Mouse (Mus musculus) testis, adult 2 months (tissue): ENCODE measurements around the gene Kcnip4. TPM values are rescaled to one million over a fixed set of nuclear protein-coding genes. Genes with fewer than 3 reads are reported as not detected.

Experiments used
- H3K27ac ChIP-seq: fragments of 200-500 bp; 2 replicates; pipeline ENCODE4 v1.5.1; 2012; ENCODE audit warnings: low read depth, low read length; ENCODE audit not compliant: control insufficient read depth, insufficient read depth
- H3K27me3 ChIP-seq: fragments of 200-500 bp; 2 replicates; pipeline ENCODE4 v1.6.1; 2012; ENCODE audit warnings: mild to moderate bottlenecking, low read length, moderate library complexity; ENCODE audit not compliant: control insufficient read depth, insufficient read depth
- H3K36me3 ChIP-seq: fragments of 200-500 bp; 2 replicates; pipeline ENCODE4 v1.6.1; 2012; ENCODE audit warnings: mild to moderate bottlenecking, low read length; ENCODE audit not compliant: control insufficient read depth, insufficient read depth
- H3K4me1 ChIP-seq: fragments of 200-500 bp; 2 replicates; pipeline ENCODE4 v1.6.1; 2012; ENCODE audit warnings: low read length; ENCODE audit not compliant: control insufficient read depth, insufficient read depth
- H3K4me3 ChIP-seq: fragments of 200-500 bp; 2 replicates; pipeline ENCODE4 v1.5.1; 2012; ENCODE audit warnings: low read depth, mild to moderate bottlenecking, low read length, moderate library complexity, mixed read lengths; ENCODE audit not compliant: control insufficient read depth
- CTCF ChIP-seq: fragments of 200-500 bp; IDR thresholded peaks from 2 replicates; pipeline ENCODE4 v1.5.1; 2012; ENCODE audit warnings: low read depth, mild to moderate bottlenecking, inconsistent platforms, low read length, moderate library complexity; ENCODE audit not compliant: control insufficient read depth, insufficient read depth, insufficient replicate concordance
- POLR2A ChIP-seq: fragments of 200-500 bp; IDR thresholded peaks from 2 replicates; pipeline ENCODE4 v1.6.1; 2012; ENCODE audit warnings: low read depth, mild to moderate bottlenecking, inconsistent platforms, low read length, moderate library complexity; ENCODE audit not compliant: control insufficient read depth
- polyA plus RNA-seq: library from polyadenylated mRNA; depleted of rRNA; stranded (reverse); fragments of >200 nt; gene quantifications from 2 replicates; pipeline ENCODE4 v1.2.3, GENCODE M21; 2012

Gene Kcnip4
- polyA plus RNA-seq, 1 experiment = 2.2 TPM

DNA sequence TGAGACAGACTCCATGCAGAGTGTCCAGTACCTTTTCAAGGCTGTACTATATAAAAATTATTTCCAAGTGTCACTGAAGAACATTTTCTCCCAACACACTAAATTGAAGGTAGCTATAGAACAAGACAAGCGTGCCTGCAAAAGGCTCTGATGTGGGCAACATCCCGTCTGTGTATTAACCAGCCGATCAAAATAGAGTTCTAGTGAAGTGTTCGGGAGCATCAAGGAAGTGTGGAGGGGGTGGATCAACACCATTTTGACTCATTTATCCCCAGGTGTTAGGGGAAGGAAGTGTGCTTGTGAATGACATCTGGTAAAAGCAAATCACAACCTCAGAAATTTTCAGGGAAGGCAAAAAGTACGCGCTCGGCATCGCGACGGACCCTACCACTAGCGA is 712 bp downstream of the Kcnip4 start:
- H3K4me3 ChIP-seq = no peak overlapping the region

DNA sequence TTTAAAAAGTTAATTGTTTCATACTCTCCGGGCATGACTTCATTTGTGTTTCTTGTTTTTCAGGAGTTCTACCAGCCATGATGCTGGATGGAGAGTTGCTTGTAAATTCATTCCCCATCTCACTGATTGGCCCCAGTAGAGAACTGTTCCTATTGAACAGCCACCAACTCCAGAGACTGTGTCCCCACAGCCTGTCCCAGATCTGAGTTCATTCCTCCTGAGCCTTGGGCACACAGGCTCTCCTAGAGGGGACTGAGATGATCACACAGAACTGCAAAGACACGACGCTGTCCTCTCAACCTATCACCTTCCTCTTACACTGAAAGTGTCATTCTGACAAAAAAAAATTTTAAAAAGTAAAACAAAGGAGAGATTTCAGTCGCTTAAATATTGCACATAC is 1.7 kb downstream of the Kcnip4 start:
- H3K4me1 ChIP-seq = peaks cover 2% of the 10 kb centered on the region; the same call in 1 of the 2 replicates
- no peak overlapping the region for H3K4me3 ChIP-seq
- no peaks in the 10 kb centered on the region for H3K27me3 ChIP-seq
- H3K27ac ChIP-seq = no peak overlapping the region
- TF ChIP-seq CTCF (no peak), POLR2A (no peak)
- no peaks in the 10 kb centered on the region for H3K36me3 ChIP-seq

More for the DNA sequence above, 712 bp downstream of the Kcnip4 start:
- no peak for TF ChIP-seq CTCF
- TF ChIP-seq POLR2A = no peak
- no peak overlapping the region for H3K27ac ChIP-seq
- no peaks in the 10 kb centered on the region for H3K27me3 ChIP-seq
- no peaks in the 10 kb centered on the region for H3K36me3 ChIP-seq
- peaks cover 2% of the 10 kb centered on the region; the same call in 1 of the 2 replicates for H3K4me1 ChIP-seq

DNA sequence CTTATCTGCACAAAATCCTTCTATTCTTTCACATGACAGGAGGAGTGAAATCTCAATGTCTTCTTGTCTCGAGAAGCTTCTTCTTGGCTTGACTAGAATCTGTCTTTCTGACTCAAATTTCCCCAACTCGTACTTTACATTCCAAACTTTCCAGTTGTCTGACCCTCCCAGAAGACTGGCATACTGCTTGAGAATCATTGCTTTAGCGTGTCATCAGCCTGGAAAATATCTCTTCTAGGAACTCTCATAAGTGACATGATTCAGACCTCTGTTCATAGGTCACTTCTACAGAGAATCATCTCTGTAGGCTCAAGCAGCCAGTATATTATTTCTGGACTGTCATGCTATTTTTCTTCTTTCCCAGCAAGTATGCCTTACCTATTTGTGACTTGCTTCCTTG is 26.0 kb downstream of the Kcnip4 start:
- Histone ChIP-seq H3K4me3 (no peak overlapping the region), H3K36me3 (no peaks in the 10 kb centered on the region), H3K27ac (no peak overlapping the region), H3K27me3 (no peaks in the 10 kb centered on the region), H3K4me1 (no peaks in the 10 kb centered on the region)
- no peak for TF ChIP-seq CTCF
- TF ChIP-seq POLR2A = no peak

DNA sequence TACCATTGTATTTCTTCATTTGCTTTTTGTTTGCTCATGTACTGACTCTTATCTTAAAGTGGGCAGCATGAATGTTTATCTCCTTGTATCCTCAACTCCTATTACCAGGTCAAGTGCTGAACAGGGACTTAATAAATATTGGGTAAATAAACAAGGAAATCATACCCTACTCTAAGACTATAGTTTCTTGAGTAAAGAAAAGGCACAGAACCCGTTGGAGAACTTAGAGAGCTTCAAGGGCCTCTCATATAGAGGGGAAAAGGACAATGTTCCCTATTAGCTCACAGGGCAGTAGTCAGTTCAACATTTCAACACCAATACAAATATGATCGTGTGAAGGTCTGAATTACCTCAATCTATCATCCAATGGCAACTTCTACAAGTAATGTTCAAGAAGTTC is 37.4 kb downstream of the Kcnip4 start:
- Histone ChIP-seq H3K4me3 (no peak overlapping the region), H3K27ac (no peak overlapping the region), H3K27me3 (no peaks in the 10 kb centered on the region), H3K36me3 (no peaks in the 10 kb centered on the region), H3K4me1 (no peaks in the 10 kb centered on the region)
- TF ChIP-seq POLR2A = no peak
- no peak for TF ChIP-seq CTCF

DNA sequence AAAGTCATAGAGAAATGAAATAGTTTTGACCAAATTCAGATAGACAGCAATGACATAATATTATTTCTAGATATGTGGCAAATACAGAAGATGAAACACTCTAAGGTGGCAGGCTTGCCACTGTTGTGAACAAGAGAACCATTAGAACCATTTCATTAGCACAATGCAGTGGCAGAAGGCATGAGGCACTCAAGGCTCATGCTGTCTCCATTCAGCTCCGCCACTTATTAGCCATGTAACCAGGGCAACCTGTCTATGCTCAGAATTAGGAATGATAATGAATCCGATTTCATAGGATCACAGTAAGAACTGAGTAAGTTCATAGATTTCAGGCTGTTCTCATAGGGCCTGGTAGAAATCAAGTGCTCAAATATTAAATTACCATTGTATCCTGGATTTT is 54.0 kb downstream of the Kcnip4 start:
- Histone ChIP-seq H3K27me3 (no peaks in the 10 kb centered on the region), H3K4me1 (no peaks in the 10 kb centered on the region), H3K4me3 (no peak overlapping the region), H3K36me3 (no peaks in the 10 kb centered on the region), H3K27ac (no peak overlapping the region)
- TF ChIP-seq CTCF = no peak
- no peak for TF ChIP-seq POLR2A

DNA sequence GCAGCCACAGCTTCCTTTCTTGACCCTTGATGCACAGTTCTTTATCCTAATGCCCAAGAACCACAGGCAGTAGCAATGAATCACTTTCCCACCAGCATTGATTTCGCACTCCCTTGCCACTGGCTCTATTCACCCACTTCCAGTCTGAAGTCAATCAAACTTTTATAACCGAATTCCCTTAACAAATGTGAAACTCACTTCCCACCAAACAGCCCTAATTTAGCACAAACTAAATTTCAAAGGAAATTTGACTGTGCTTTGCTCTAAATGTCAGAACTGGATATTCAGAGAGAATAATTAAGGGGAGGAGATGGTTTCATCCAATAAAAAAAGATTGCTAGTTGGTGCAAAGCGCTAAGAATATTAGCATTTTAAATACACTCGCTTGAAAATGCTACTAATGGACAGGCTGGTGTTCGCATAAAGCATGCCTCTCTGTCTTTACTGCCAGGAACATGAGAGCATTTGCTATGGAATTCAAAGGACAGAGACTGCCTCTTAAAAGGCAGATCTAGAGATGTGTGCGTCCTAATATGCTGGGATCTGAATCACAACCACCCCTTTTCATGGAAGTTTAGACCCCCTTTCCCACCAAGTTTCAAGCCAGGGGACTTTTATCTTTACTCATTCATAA is 63.9 kb downstream of the Kcnip4 start:
- no peak overlapping the region for H3K27ac ChIP-seq
- H3K4me3 ChIP-seq = no peak overlapping the region
- no peaks in the 10 kb centered on the region for H3K4me1 ChIP-seq
- no peak for TF ChIP-seq POLR2A
- no peak for TF ChIP-seq CTCF
- H3K36me3 ChIP-seq = no peaks in the 10 kb centered on the region
- H3K27me3 ChIP-seq = no peaks in the 10 kb centered on the region

DNA sequence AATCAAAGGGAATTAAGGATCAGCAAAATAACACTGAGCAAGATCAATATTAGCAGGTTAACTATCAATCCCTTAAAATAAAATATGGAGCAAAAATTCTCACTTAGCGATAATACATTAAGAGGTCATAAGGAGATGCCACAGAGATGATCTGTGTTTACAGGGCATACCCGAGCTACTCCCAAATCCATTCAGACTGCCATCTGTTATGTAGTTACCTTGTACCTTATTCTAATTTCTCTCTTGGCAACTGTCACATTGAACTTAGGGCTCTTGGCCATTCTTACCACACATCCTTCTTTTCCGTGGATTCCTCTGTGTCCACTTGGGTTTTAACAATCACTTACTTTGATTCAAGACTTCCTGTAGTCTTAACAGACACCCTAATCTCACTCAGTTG is 71.6 kb downstream of the Kcnip4 start:
- Histone ChIP-seq H3K27ac (no peak overlapping the region), H3K4me1 (no peaks in the 10 kb centered on the region), H3K27me3 (no peaks in the 10 kb centered on the region), H3K4me3 (no peak overlapping the region), H3K36me3 (no peaks in the 10 kb centered on the region)
- TF ChIP-seq CTCF (no peak), POLR2A (no peak)

DNA sequence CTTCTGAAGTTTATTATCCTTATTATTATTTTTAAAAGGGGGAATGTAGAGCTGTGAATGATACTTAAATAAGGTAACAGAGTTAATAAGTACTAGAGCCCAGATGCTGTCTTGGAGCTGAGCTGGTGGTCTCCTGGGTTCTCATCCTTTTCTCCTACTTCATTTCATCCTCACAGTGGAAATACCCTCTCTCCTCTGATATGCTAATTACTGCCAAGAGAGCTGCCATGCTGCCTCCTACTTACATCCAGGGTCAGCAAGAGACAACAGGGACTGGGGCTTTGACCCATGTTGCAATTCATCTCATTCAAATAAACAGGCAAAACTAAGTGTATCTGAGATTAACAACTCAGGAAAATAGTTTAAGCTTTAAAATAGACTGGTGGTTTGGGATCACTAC is 73.4 kb downstream of the Kcnip4 start:
- Histone ChIP-seq H3K4me3 (no peak overlapping the region), H3K4me1 (no peaks in the 10 kb centered on the region), H3K27ac (no peak overlapping the region), H3K27me3 (no peaks in the 10 kb centered on the region), H3K36me3 (no peaks in the 10 kb centered on the region)
- TF ChIP-seq CTCF (no peak), POLR2A (no peak)
